Mouse (Mus musculus): ENCODE results near the gene Gm28043. TPM values are rescaled to one million over a fixed set of nuclear protein-coding genes. Genes with fewer than 3 reads are reported as not detected.

The Gm28043 gene
- polyA plus RNA-seq, 1 experiment, result 0.98 TPM

DNA sequence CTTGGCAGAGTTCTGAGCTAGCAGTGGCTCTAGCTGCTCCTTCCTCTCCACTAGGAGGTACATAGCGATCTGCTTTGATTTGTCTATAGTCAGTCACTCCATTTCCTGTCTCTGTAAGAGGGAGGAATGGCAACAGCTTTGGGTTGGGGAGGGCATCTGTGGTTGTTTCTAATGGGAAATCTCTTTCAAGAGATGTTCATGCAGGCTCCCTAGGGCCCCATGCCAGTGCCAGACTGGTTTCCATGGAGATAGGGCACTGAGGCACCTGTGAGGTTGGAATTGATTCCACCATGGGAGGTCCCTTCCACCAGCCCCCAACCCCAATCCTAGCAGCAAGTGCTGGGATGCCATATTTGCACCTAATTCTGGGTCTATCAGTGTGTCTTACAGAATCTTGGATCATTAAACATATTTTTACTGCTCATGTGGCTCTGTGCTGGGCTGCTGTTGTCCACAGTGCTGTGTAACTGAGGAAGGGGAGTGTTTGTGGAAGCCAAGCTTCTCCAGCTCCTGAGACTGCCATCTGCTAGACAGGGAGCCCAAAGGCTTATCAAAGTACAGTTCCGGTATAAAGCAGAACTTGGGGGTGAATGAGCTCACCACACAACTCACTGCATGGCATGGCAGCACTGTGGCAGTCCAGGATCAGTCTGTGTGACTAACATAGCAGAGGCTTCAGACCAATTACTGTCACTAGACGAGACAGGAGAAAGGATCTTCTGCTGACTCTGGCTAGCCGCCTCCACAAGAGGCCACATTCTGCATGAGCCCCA lies 88.4 kb downstream of the Gm28043 start:
- H3K4me1 ChIP-seq (ENCODE audit: control insufficient read depth, insufficient read depth, low read length), result no peaks in the 10 kb centered on the region; the same call in 1 of the 2 replicates
- H3K4me3 ChIP-seq (ENCODE audit: control insufficient read depth, low read depth, low read length), result no peak overlapping the region
- H3K27me3 ChIP-seq (ENCODE audit: control insufficient read depth, insufficient read depth, low read length), result no peaks in the 10 kb centered on the region
- H3K27ac ChIP-seq (ENCODE audit: control insufficient read depth, insufficient read depth, low read depth, low read length), result no peak overlapping the region
- H3K36me3 ChIP-seq (ENCODE audit: control insufficient read depth, insufficient read depth, low read length), result peaks cover 4% of the 10 kb centered on the region; the same call in 1 of the 2 replicates
- TF ChIP-seq POLR2A (IDR thresholded peaks at IDR 0.05; ENCODE audit: control insufficient read depth, low read depth, low read length) (no peak), CTCF (IDR thresholded peaks at IDR 0.05; ENCODE audit: control insufficient read depth, insufficient read depth, insufficient replicate concordance, low read depth, low read length) (no peak)

DNA sequence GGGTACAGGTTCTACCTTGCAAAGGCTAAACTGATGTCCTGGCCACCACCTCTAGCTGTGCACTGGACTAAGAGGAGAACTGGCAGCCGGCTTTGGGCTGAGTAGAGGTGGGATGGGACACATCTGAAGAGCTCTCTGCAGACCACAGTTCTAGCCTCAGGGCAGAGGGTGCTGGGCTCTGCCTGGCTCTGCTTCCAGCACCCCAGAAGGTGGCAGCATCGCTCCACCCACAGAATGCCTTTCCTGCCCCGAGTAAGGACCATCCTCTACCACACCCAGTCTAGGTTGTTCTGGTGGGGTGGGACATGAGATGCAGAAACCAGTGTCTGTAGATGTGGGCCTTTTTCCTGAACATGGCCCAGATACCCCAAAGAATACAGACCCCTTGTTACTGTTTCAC lies 90.1 kb downstream of the Gm28043 start:
- Histone ChIP-seq H3K4me1 (ENCODE audit: control insufficient read depth, insufficient read depth, low read length) (no peaks in the 10 kb centered on the region; the same call in 1 of the 2 replicates), H3K4me3 (ENCODE audit: control insufficient read depth, low read depth, low read length) (no peak overlapping the region), H3K27ac (ENCODE audit: control insufficient read depth, insufficient read depth, low read depth, low read length) (no peak overlapping the region), H3K36me3 (ENCODE audit: control insufficient read depth, insufficient read depth, low read length) (peaks cover 1% of the 10 kb centered on the region; the same call in 1 of the 2 replicates), H3K27me3 (ENCODE audit: control insufficient read depth, insufficient read depth, low read length) (no peaks in the 10 kb centered on the region)
- TF ChIP-seq CTCF (IDR thresholded peaks at IDR 0.05; ENCODE audit: control insufficient read depth, insufficient read depth, insufficient replicate concordance, low read depth, low read length) (peak; percentile 48; the same call in 1 of the 2 replicates), POLR2A (IDR thresholded peaks at IDR 0.05; ENCODE audit: control insufficient read depth, low read depth, low read length) (no peak)

DNA sequence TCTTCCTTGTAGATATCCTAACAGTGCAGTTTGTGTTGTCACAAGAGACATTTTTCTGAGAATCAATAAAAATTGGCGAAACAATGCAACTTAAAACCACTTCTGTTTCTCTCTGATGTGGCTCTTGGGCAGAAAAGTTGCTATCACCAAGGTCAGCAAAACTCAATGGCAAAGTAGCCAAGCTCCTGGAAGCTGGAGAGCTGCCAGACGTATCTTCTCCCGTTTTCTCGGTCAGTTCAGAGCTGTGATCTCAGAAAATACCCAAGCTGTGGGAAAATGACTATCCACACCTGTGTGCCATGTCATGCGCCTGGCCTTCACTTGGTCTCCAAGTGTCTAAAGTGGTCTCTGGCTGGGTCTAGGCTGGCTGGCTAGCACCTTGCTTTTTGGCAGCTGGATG lies 91.2 kb downstream of the Gm28043 start:
- no peaks in the 10 kb centered on the region; the same call in 1 of the 2 replicates for H3K4me1 ChIP-seq (ENCODE audit: control insufficient read depth, insufficient read depth, low read length)
- H3K27ac ChIP-seq (ENCODE audit: control insufficient read depth, insufficient read depth, low read depth, low read length), result no peak overlapping the region
- no peak for TF ChIP-seq CTCF (IDR thresholded peaks at IDR 0.05; ENCODE audit: control insufficient read depth, insufficient read depth, insufficient replicate concordance, low read depth, low read length)
- no peak for TF ChIP-seq POLR2A (IDR thresholded peaks at IDR 0.05; ENCODE audit: control insufficient read depth, low read depth, low read length)

DNA sequence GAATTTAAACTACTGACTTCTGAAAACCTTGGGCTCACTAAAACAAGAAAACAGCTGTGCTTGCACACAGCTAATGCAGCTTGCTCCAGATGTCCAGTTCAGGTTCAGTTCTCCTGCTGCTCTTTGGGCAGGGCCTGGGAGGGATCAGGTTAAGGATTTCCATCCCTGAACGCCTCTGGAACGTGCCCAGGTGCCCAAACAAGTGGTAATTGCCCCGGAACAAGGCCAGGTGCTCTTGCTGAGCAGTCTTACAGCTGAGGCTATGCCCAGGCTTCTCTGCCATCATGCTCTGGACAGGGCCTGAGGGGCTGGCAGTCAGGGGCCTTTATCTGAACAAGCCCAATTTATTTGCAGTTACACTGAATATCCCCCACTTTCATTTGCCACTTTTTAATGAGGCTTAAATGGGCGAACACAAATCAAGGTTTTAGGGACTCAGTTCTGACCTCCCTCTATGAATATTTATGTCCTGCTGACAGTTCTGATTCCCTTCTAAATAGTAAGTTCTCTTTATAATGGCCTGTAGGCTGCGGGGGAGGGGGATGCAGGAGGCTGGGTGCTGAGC lies 92.4 kb downstream of the Gm28043 start:
- peaks cover 1% of the 10 kb centered on the region; the same call in 1 of the 2 replicates for H3K36me3 ChIP-seq (ENCODE audit: control insufficient read depth, insufficient read depth, low read length)
- no peaks in the 10 kb centered on the region for H3K27me3 ChIP-seq (ENCODE audit: control insufficient read depth, insufficient read depth, low read length)
- H3K4me3 ChIP-seq (ENCODE audit: control insufficient read depth, low read depth, low read length), result no peak overlapping the region
- H3K4me1 ChIP-seq (ENCODE audit: control insufficient read depth, insufficient read depth, low read length), result no peaks in the 10 kb centered on the region; the same call in 1 of the 2 replicates
- H3K27ac ChIP-seq (ENCODE audit: control insufficient read depth, insufficient read depth, low read depth, low read length), result no peak overlapping the region
- no peak for TF ChIP-seq CTCF (IDR thresholded peaks at IDR 0.05; ENCODE audit: control insufficient read depth, insufficient read depth, insufficient replicate concordance, low read depth, low read length)
- TF ChIP-seq POLR2A (IDR thresholded peaks at IDR 0.05; ENCODE audit: control insufficient read depth, low read depth, low read length), result no peak

More for the DNA sequence above, 91.2 kb downstream of the Gm28043 start:
- Histone ChIP-seq H3K4me3 (ENCODE audit: control insufficient read depth, low read depth, low read length) (no peak overlapping the region), H3K27me3 (ENCODE audit: control insufficient read depth, insufficient read depth, low read length) (no peaks in the 10 kb centered on the region), H3K36me3 (ENCODE audit: control insufficient read depth, insufficient read depth, low read length) (peaks cover 1% of the 10 kb centered on the region; the same call in 1 of the 2 replicates)

DNA sequence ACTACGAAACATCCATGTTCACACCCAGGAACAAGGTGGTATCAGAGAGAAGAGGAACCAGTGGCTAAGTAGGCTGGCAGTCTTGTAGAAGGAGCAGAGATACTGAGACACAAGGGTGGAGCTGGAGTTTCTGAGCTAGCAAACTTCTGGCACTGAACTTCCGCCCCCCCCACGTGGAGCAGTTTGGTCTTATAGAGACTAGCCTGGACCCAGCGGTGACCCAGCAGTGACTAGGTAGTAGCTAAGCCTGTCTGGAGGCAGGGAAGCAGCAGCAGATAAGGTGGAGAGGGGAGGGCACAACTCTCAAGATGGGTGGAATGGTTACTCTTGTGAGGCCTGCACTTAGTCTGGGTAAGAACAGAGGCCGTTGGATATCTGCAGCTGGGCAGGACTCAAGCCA lies 94.1 kb downstream of the Gm28043 start:
- H3K4me3 ChIP-seq (ENCODE audit: control insufficient read depth, low read depth, low read length), result no peak overlapping the region
- H3K27ac ChIP-seq (ENCODE audit: control insufficient read depth, insufficient read depth, low read depth, low read length), result no peak overlapping the region
- H3K36me3 ChIP-seq (ENCODE audit: control insufficient read depth, insufficient read depth, low read length), result no peaks in the 10 kb centered on the region; the same call in 1 of the 2 replicates
- TF ChIP-seq POLR2A (IDR thresholded peaks at IDR 0.05; ENCODE audit: control insufficient read depth, low read depth, low read length) (no peak), CTCF (IDR thresholded peaks at IDR 0.05; ENCODE audit: control insufficient read depth, insufficient read depth, insufficient replicate concordance, low read depth, low read length) (no peak)
- no peaks in the 10 kb centered on the region; the same call in 1 of the 2 replicates for H3K4me1 ChIP-seq (ENCODE audit: control insufficient read depth, insufficient read depth, low read length)
- H3K27me3 ChIP-seq (ENCODE audit: control insufficient read depth, insufficient read depth, low read length), result no peaks in the 10 kb centered on the region

DNA sequence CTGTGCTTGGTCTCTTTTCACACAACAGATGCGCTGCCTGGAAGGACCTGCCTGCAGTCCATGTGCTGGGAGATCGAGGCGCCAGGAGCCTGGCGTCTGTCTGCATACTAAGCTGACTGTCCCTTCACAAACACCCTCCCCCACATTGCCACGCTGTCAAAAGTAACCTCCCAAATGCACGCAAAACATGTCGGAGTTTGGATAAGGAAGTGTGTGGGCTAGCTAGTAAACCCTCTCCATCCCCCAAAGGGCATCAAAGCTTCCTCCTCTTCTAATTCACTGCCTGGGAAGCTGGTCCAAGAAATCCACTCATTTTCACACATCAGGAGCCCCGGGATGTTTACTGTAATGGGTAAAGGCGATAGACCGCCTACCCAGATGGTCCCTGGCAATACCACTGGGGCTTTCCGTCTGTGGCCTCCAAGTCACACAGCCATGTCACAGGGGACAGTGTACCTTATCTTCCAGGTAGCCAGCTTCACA lies 95.9 kb downstream of the Gm28043 start:
- TF ChIP-seq POLR2A (IDR thresholded peaks at IDR 0.05; ENCODE audit: control insufficient read depth, low read depth, low read length), result no peak
- TF ChIP-seq CTCF (IDR thresholded peaks at IDR 0.05; ENCODE audit: control insufficient read depth, insufficient read depth, insufficient replicate concordance, low read depth, low read length), result no peak
- Histone ChIP-seq H3K36me3 (ENCODE audit: control insufficient read depth, insufficient read depth, low read length) (no peaks in the 10 kb centered on the region), H3K27me3 (ENCODE audit: control insufficient read depth, insufficient read depth, low read length) (no peaks in the 10 kb centered on the region), H3K4me1 (ENCODE audit: control insufficient read depth, insufficient read depth, low read length) (no peaks in the 10 kb centered on the region; the same call in 1 of the 2 replicates), H3K4me3 (ENCODE audit: control insufficient read depth, low read depth, low read length) (no peak overlapping the region), H3K27ac (ENCODE audit: control insufficient read depth, insufficient read depth, low read depth, low read length) (no peak overlapping the region)

DNA sequence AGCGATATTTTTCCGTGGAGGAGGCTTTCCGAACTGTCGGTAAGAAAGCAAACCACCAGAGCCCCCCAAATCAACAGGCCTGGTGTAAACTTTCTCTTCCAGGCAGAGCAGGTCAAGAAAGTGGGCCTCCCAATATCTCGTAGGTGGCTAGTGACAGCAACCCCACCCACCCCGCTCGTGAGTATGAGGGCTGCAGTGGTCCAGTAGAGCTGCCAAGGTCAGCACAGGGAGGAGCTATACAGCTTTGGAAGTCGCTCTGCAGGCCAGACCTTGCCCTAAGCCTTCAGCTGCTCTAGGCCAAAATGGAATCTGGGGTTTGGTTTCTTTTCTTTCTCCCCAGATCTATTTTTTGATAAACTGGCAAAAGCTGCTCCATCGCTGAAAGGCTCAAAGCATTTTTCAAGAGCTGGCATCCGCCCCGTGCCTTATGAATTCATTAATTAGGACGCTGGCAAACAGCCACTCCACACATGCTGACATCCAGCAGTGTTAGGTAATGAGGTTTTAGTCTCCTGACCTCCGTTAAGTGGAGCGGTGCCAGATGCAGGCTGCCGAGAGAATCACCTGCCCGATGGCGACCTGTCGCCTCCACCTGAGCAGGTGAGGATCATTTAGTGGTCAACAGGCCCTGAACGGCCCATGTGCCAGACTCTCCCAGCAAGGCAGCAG lies 96.5 kb downstream of the Gm28043 start:
- H3K4me1 ChIP-seq (ENCODE audit: control insufficient read depth, insufficient read depth, low read length), result no peaks in the 10 kb centered on the region; the same call in 1 of the 2 replicates
- no peaks in the 10 kb centered on the region for H3K36me3 ChIP-seq (ENCODE audit: control insufficient read depth, insufficient read depth, low read length)
- H3K4me3 ChIP-seq (ENCODE audit: control insufficient read depth, low read depth, low read length), result no peak overlapping the region
- no peaks in the 10 kb centered on the region for H3K27me3 ChIP-seq (ENCODE audit: control insufficient read depth, insufficient read depth, low read length)
- H3K27ac ChIP-seq (ENCODE audit: control insufficient read depth, insufficient read depth, low read depth, low read length), result no peak overlapping the region
- TF ChIP-seq CTCF (IDR thresholded peaks at IDR 0.05; ENCODE audit: control insufficient read depth, insufficient read depth, insufficient replicate concordance, low read depth, low read length) (no peak), POLR2A (IDR thresholded peaks at IDR 0.05; ENCODE audit: control insufficient read depth, low read depth, low read length) (no peak)

Data from testis, adult 2 months (tissue).